Mouse (Mus musculus) heart, adult 10 weeks (tissue): Measurements from ENCODE around the gene Eef1akmt3. TPM values are rescaled to one million over a fixed set of nuclear protein-coding genes. Genes with fewer than 3 reads are reported as not detected.

ENCODE experiments used
- polyA plus RNA-seq: library from polyadenylated mRNA; stranded (reverse); fragments of 350-450 nt; fragmentation: Illumina TruSeq; extraction: RNeasy Lipid Tissue Mini Kit (QIAGEN cat#74804); gene quantifications from one replicate; pipeline ENCODE4 v1.2.3, GENCODE M21; 2014; ENCODE audit warnings: low read depth, low replicate concordance

Gene Eef1akmt3
- not detected for polyA plus RNA-seq

GRCm38 (mm10) chr10:127041274-127041766 is at the start of gene Eef1akmt3, which contains the start of gene Mettl1:
Gene Eef1akmt3, minus strand, starts transcription at chr10:127041513.
Gene Mettl1, plus strand, starts transcription at chr10:127041414.

GRCm38 (mm10) chr10:127075080-127075479 is 33.8 kb upstream of the Eef1akmt3 start, which contains the start of gene Agap2:
Gene Agap2, plus strand, starts transcription at chr10:127075284.

GRCm38 (mm10) chr10:127070190-127071121 is 29.1 kb upstream of the Eef1akmt3 start, which contains the start of gene Tspan31:
Gene Tspan31, minus strand, starts transcription at chr10:127070264.

DNA sequence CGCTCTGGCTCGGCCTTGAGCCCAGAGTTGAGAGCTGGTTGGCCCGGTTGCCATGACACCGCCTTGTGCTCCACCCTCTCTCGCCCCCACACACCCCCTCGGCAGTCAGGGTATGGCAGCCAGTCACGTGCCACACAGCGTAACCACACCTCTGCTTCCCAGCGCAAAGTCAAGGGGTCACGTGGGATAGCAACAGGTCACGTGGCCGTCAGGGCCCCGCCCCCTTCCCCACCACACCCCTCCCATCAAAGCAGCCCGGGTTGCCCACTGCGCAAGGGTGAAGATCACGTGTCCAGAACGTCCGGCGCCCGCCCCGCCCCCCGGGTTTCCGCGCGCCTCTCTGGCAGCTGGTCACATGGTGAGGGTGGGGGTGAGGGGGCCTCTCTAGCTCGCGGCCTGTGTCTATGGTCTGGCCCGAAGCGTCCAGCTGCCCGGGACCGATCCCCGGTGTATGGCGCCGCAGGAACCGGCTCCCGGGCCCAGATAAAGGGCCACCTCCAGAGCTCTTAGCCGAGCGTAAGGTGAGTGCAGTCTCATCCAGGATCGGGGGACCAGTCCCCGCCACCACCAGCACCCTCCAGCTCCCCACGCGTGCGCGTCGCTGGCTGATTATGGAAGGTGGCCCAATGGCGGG is 22.0 kb upstream of the Eef1akmt3 start, which contains the start of gene Cdk4:
TSS of gene Cdk4 (plus strand) at position 296 of the 634 bp plus-strand sequence.

GRCm38 (mm10) chr10:127059968-127060916 is 18.9 kb upstream of the Eef1akmt3 start, which contains the start of gene March9:
Gene March9, minus strand, starts transcription at chr10:127060184.

GRCm38 (mm10) chr10:127047954-127048353 is 6.6 kb upstream of the Eef1akmt3 start, which contains the start of gene Cyp27b1:
Gene Cyp27b1, plus strand, starts transcription at chr10:127048250.

DNA sequence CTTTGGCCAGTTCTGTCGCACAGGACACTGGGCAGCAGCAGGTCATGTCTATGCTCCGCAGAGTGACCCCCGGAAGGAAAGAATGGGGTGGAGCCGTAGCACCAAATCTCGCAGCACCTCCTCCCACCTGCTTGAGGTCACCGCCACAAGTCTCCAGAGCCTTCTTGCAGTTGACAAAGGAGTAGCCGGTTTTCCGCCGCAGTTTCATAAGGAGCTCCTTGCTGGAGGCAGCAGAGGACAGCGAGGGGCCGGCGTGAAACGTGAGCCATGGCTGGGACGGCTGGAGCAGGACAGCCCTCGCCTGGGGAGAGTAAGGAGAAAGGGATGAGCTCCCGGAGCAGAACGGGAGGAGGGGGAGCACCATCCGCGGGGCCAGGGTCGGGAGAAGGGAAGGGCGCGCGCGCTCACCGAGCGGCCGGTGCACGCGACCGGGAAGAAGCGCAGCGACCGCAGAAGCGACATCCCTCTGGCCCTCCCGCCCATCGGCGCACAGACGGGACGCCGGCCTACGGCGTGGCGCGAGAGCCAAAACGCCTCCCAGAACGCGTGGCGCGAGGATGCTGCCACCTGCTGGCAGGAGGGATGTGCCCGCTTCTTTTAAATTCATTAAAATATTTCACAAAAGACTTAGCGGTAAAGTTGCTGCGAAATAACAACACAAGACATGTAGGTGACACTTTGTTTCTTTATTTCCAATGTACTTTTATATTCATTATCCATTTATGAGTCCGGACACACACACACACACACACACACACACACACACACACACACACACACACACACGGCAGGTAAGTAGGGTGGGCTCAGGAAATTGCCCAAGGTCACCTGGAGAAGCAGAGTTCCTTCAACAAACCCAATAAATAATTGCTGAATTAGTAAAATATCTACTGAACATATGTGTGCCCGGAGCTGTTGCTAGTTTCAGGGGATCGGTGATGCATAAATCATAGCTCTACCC is 10.7 kb downstream of the Eef1akmt3 start, which contains the start of gene Tsfm:
TSS of gene Tsfm (minus strand) at position 505 of the 961 bp plus-strand sequence.

GRCm38 (mm10) chr10:127000529-127000928 is 40.8 kb downstream of the Eef1akmt3 start, which contains the start of gene Avil:
Gene Avil, plus strand, starts transcription at chr10:127000709.

Other genes starting within 250 kb of the Eef1akmt3 start
- gene Atp23, start 140.2 kb downstream of the Eef1akmt3 start, polyA plus RNA-seq, result 5.6 TPM
- gene Ctdsp2, start 62.8 kb downstream of the Eef1akmt3 start, polyA plus RNA-seq, result 91.4 TPM
- gene Avil, start 40.8 kb downstream of the Eef1akmt3 start, polyA plus RNA-seq, result 0.94 TPM
- 50.1 TPM for gene Tsfm, start 10.7 kb downstream of the Eef1akmt3 start, polyA plus RNA-seq
- 17.0 TPM for gene Mettl1, start 99 bp downstream of the Eef1akmt3 start, polyA plus RNA-seq
- gene Cyp27b1, start 6.7 kb upstream of the Eef1akmt3 start, polyA plus RNA-seq, result not detected
- 3.0 TPM for gene March9, start 18.7 kb upstream of the Eef1akmt3 start, polyA plus RNA-seq
- 104 TPM for gene Cdk4, start 22.0 kb upstream of the Eef1akmt3 start, polyA plus RNA-seq
- 65.6 TPM for gene Tspan31, start 28.8 kb upstream of the Eef1akmt3 start, polyA plus RNA-seq
- 2.9 TPM for gene Agap2, start 33.8 kb upstream of the Eef1akmt3 start, polyA plus RNA-seq
- 36.6 TPM for gene Os9, start 79.6 kb upstream of the Eef1akmt3 start, polyA plus RNA-seq
- gene B4galnt1, start 123.7 kb upstream of the Eef1akmt3 start, polyA plus RNA-seq, result 1.5 TPM
- gene Slc26a10, start 139.1 kb upstream of the Eef1akmt3 start, polyA plus RNA-seq, result 26.9 TPM
- gene Arhgef25, start 148.6 kb upstream of the Eef1akmt3 start, polyA plus RNA-seq, result 23.2 TPM
- 53.5 TPM for gene Dtx3, start 154.2 kb upstream of the Eef1akmt3 start, polyA plus RNA-seq
- gene Pip4k2c, start 170.1 kb upstream of the Eef1akmt3 start, polyA plus RNA-seq, result 35.2 TPM
- gene Kif5a, start 221.8 kb upstream of the Eef1akmt3 start, polyA plus RNA-seq, result 0.89 TPM
- 139 TPM for gene Dctn2, start 224.9 kb upstream of the Eef1akmt3 start, polyA plus RNA-seq
- gene Mbd6, start 247.5 kb upstream of the Eef1akmt3 start, polyA plus RNA-seq, result 18.0 TPM